Mouse (Mus musculus) neural tube, postnatal 0 days (tissue): ENCODE results near the gene Tmem14a. TPM values are rescaled to one million over a fixed set of nuclear protein-coding genes. Genes with fewer than 3 reads are reported as not detected.

ENCODE experiments used
- polyA plus RNA-seq: library from polyadenylated mRNA; unstranded; fragments of >200 nt; fragmentation: Nextera tagmentation; extraction: Ambion mirVana; gene quantifications from 2 replicates; pipeline ENCODE4 v1.2.1, GENCODE M21; 2015

Gene Tmem14a
- polyA plus RNA-seq: 27.0 and 32.7 TPM in 2 replicates

DNA sequence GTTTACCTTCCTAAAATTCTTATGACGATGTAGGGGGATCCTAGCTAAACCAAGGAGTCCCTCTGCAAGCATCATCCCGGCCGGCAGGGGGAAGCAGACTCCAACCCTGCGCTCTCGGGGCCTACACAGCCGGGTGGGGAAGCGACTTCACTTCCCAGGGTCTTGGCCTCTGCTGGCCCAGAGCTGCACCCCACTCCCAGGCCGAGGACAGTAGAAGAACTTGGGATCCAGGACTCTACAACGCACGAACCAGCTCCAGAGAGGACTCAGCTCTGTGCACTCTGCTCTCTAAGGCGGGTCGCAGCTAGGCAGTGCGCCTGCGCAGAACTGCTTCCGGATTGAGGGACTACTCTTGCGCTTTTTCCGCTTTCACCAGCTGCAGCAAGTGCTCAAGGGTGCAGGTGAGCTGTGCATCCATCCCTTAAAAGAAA lies at the start of gene Tmem14a:
Gene Tmem14a (plus strand): TSS at position 87 of the 431 bp plus-strand sequence.

DNA sequence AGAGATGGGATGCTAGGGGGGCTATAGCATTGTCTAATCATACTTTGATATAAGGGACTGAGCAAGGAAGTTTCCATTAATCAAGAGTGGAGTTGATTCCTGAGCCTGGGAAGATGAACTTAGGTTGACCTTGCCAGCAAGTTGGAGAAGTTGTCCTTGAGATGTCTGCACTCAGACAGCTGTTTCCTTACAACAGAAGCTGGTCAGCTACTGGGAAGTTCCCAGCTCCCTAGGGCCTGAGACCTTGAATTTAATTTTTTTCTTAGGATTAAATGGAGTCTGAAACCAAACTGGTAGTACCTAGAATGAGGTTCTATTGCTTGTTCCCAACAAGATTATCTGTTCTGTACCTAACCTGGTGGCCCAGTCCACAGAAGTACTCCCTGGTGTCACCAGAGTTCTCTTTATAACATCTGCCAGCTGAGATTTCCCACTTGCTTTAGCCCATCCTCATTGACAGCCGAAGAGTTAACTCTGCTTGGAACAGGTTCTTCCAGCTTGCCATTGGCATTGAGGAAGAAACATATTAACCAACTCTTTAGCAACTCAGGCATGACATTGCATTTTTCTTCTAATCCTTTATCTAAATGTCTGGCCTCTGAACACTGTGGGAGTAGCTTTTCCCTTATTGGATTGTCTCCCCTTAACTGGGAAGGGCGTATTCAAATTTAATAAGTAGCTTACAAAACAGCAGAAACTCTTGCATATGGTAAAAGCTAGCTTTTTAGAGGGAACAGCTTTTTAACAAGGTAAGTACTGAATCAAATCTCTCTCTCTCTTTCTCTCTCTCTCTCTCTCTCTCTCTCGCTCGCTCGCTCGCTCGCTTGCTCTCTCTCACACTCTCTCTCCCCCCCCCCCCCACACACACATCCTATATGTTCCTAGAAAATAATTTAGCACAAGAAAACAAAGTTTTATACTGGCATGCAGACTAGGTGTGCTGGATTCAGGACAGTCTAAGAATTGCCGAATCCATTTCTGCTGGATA lies 21.8 kb downstream of the Tmem14a start, which contains the start of gene Gsta3:
Gene Gsta3 (plus strand): TSS at position 679 of the 988 bp plus-strand sequence.

Other genes with a start within 250 kb of the Tmem14a start
- gene Tram2, start 139.3 kb upstream of the Tmem14a start, polyA plus RNA-seq: 2.0 and 2.1 TPM in 2 replicates
- gene Gsta3, start 22.0 kb downstream of the Tmem14a start, polyA plus RNA-seq: 0.59 and 0.67 TPM in 2 replicates
- not detected in 2 replicates for gene Khdc1a, start 131.1 kb downstream of the Tmem14a start, polyA plus RNA-seq
- gene Khdc1c, start 149.8 kb downstream of the Tmem14a start, polyA plus RNA-seq: not detected in 2 replicates
- gene Khdc1b, start 165.0 kb downstream of the Tmem14a start, polyA plus RNA-seq: 0.10 TPM in 2 replicates